Mouse (Mus musculus) heart, postnatal 0 days (tissue): ENCODE measurements around the gene Olfr638. TPM values are rescaled to one million over a fixed set of nuclear protein-coding genes. Genes with fewer than 3 reads are reported as not detected.

Experiments
- ATAC-seq: fragments of 200-750 bp; cut with Nextera tagmentation; 2 replicates; pipeline ENCODE4 v1.8.0; 2017; ENCODE audit warnings: low read depth, moderate number of reproducible peaks, moderate library complexity; ENCODE audit not compliant: insufficient read depth
- DNase-seq: peaks from one replicate; pipeline ENCODE4 v3.0.0-alpha.2; 2016; ENCODE audit warnings: low spot score
- H3K27ac ChIP-seq: fragments of 300-500 bp; sonication (generic); 2 replicates; pipeline ENCODE4 v1.5.1; 2014; ENCODE audit warnings: low read depth, mild to moderate bottlenecking
- H3K27me3 ChIP-seq: fragments of 300-500 bp; sonication (generic); 2 replicates; pipeline ENCODE4 v1.6.1; 2014; ENCODE audit warnings: low read length, mixed read lengths; ENCODE audit not compliant: control insufficient read depth, insufficient read depth
- H3K36me3 ChIP-seq: fragments of 300-500 bp; sonication (generic); replicated peaks from 2 replicates; pipeline ENCODE4 v1.6.1; 2014; ENCODE audit warnings: low read length, mixed read lengths; ENCODE audit not compliant: control insufficient read depth, insufficient read depth
- H3K4me1 ChIP-seq: fragments of 300-500 bp; sonication (generic); 2 replicates; pipeline ENCODE4 v1.6.1; 2014; ENCODE audit warnings: antibody characterized with exemption; ENCODE audit not compliant: control insufficient read depth, insufficient read depth
- H3K4me2 ChIP-seq: fragments of 300-500 bp; sonication (generic); 2 replicates; pipeline ENCODE4 v1.6.1; 2014; ENCODE audit warnings: low read depth, mild to moderate bottlenecking, low read length, moderate library complexity
- H3K4me3 ChIP-seq: fragments of 300-500 bp; sonication (generic); 2 replicates; pipeline ENCODE4 v1.5.1; 2014; ENCODE audit warnings: low read depth, low read length
- H3K9ac ChIP-seq: fragments of 300-500 bp; sonication (generic); replicated peaks from 2 replicates; pipeline ENCODE4 v1.6.1; 2014; ENCODE audit warnings: low read depth, low read length, mixed read lengths
- H3K9me3 ChIP-seq: fragments of 300-500 bp; sonication (generic); replicated peaks from 2 replicates; pipeline ENCODE4 v1.6.1; 2016; ENCODE audit warnings: low read length; ENCODE audit not compliant: control insufficient read depth
- CTCF ChIP-seq: IDR thresholded peaks from 2 replicates; pipeline ENCODE4 v1.5.1; 2016; ENCODE audit warnings: antibody characterized with exemption, control low read depth, low read depth
- EP300 ChIP-seq: IDR thresholded peaks from 2 replicates; pipeline ENCODE4 v1.6.1; 2016; ENCODE audit warnings: antibody characterized with exemption, low read depth
- WGBS: fragments of 180-500 bp; shearing (Covaris S2); extraction: QIAGEN DNeasy Blood & Tissue Kit; methylation state at CpG from one replicate; pipeline ENCODE4 v1.1.7; 2014; 5-methylcytosine and 5-hydroxymethylcytosine counted together
- polyA plus RNA-seq: library from polyadenylated mRNA; unstranded; fragments of >200 nt; fragmentation: Nextera tagmentation; extraction: Ambion mirVana; gene quantifications from 2 replicates; pipeline ENCODE4 v1.2.1, GENCODE M21; 2015
- total RNA-seq: library from RNA; depleted of rRNA; stranded (reverse); fragments of >200 nt; gene quantifications from 2 replicates; pipeline ENCODE4 v1.2.3, GENCODE M21; 2014; ENCODE audit warnings: low replicate concordance

The Olfr638 gene
- total and polyA plus RNA-seq, 2 experiments from 2014 or later: not detected

DNA sequence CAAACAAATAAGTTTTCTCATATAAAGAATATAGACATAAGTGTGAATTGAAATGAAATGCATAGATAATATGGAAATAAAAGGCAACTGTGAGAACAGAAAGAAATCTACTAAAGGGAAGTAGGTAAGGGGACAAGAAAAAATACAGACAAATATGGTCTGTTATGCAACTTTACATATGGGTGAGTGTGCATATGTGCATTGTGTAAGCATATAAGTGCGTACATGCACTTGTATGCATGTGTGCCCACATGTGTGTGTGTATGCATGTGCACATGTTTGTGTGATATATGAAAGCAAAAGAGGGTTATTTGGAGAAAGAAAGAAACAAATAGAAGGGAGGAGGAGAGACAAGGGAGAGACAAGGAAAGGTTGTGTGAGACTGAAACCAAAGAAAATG lies 20.4 kb downstream of the Olfr638 start:
- Histone ChIP-seq H3K36me3 (no peaks in the 10 kb centered on the region), H3K27ac (no peak overlapping the region), H3K9ac (no peak overlapping the region), H3K4me2 (no peak overlapping the region), H3K9me3 (no peaks in the 10 kb centered on the region), H3K4me3 (no peak overlapping the region), H3K27me3 (no peaks in the 10 kb centered on the region), H3K4me1 (no peaks in the 10 kb centered on the region)
- no peak for ATAC-seq
- TF ChIP-seq CTCF: no peak
- TF ChIP-seq EP300: no peak
- DNase-seq: no peak
- 69% methylated on average over 1 of the region's 1 CpGs for WGBS

DNA sequence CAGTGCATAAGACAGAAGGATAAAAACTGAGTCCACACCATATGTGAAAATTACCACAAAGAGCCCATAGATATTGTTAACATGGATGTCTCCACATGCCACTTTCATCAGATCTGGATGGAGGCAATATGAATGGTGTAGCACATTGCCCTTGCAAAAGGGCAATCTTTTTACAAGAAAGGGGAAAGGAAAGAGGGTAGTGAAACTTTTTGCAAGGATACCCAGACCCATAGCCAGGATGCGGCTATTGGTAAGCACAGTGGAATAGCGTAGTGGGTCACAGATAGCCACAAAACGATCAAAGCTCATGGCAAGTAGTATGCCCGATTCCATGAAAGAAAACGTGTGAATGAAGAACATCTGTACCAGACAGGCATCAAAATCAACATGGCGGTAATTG lies 23.1 kb downstream of the Olfr638 start:
- H3K9me3 ChIP-seq: no peaks in the 10 kb centered on the region
- no peaks in the 10 kb centered on the region for H3K27me3 ChIP-seq
- no peak for DNase-seq
- no peaks in the 10 kb centered on the region for H3K36me3 ChIP-seq
- H3K4me1 ChIP-seq: no peaks in the 10 kb centered on the region
- no peak overlapping the region for H3K4me2 ChIP-seq
- ATAC-seq: no peak
- H3K9ac ChIP-seq: no peak overlapping the region
- 82% methylated on average over 6 of the region's 6 CpGs for WGBS
- H3K4me3 ChIP-seq: no peak overlapping the region
- H3K27ac ChIP-seq: no peak overlapping the region
- TF ChIP-seq EP300 (no peak), CTCF (no peak)

DNA sequence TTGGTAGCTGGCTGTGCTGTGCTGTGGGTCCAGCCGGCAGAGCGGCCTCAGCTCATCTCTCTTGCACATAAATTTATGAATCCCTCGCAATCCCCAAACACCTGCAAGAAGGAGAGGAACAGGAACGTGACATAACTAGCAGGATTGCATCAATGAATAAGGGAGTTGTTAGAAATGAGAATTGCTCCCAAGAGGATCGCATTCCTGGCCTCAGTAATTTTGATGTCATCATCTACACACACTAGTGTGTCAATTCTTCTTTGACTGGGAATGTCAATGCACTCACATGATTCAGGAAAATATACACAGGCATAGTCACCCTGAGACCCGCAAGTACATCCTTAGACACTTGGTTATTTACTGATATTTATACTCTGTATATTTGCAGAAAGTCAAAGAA lies 26.9 kb downstream of the Olfr638 start, which contains the start of gene Olfr640:
TSS of gene Olfr640 (minus strand) at position 101 of the 400 bp plus-strand sequence.
- H3K4me3 ChIP-seq: no peak within 1 kb of the TSS
- H3K36me3 ChIP-seq: no peaks in the 10 kb centered on the region
- H3K27me3 ChIP-seq: no peaks in the 10 kb centered on the region
- no peak for TF ChIP-seq CTCF
- ATAC-seq: no peak
- no peak within 1 kb of the TSS for H3K4me2 ChIP-seq
- DNase-seq: no peak
- H3K27ac ChIP-seq: no peak within 1 kb of the TSS
- H3K9me3 ChIP-seq: no peaks in the 10 kb centered on the region
- WGBS: 68% methylated on average over 6 of the region's 6 CpGs
- no peaks in the 10 kb centered on the region for H3K4me1 ChIP-seq
- no peak within 1 kb of the TSS for H3K9ac ChIP-seq

DNA sequence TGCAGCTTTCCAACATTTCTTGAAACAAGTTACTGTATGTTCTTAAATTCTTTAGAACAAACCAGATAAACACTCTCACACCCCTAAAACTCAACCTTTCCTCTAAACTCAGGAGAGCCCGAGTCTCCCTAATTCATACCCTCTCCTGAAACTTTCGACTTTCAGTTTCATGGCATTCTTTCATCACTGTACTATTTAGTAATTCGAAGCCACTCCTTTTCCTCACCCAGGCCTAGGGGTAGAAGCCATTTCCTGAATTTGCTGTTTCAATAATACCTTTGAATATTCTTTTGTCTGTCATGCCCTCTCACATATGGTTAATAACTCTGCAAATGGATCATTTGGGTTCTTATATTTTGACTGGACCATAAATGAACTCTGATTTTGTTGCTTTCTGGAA lies 28.4 kb downstream of the Olfr638 start:
- no peaks in the 10 kb centered on the region for H3K36me3 ChIP-seq
- WGBS: 51% methylated on average over 3 of the region's 3 CpGs
- ATAC-seq: no peak
- H3K4me2 ChIP-seq: no peak overlapping the region
- H3K27me3 ChIP-seq: no peaks in the 10 kb centered on the region
- H3K27ac ChIP-seq: no peak overlapping the region
- H3K9ac ChIP-seq: no peak overlapping the region
- TF ChIP-seq EP300: no peak
- no peak for TF ChIP-seq CTCF
- no peak for DNase-seq
- no peaks in the 10 kb centered on the region for H3K4me1 ChIP-seq
- no peak overlapping the region for H3K4me3 ChIP-seq
- H3K9me3 ChIP-seq: no peaks in the 10 kb centered on the region

DNA sequence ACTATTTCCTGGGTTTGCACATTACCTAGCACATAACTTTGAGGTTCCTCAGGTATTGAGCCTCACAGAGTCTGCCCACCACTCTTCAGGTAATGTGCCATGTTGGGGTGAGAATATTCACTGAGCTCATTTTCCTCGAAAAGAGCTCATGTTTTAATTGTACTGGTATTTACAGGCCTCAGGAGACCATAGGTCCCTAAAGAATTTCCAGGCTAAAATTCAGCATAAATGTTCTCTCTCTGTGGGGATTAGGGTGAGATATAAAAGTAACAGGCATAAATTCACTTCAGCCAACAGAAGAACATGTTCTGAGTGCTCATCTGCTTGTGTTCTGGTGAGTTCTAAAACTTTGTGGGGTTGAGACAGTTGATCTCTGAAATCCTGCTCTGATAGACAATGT lies 36.6 kb downstream of the Olfr638 start, which contains the start of gene Olfr641:
TSS of gene Olfr641 (plus strand) at position 301 of the 400 bp plus-strand sequence.
- Histone ChIP-seq H3K4me2 (no peak within 1 kb of the TSS), H3K4me1 (no peaks in the 10 kb centered on the region), H3K36me3 (no peaks in the 10 kb centered on the region), H3K4me3 (no peak within 1 kb of the TSS), H3K9me3 (no peaks in the 10 kb centered on the region), H3K27ac (no peak within 1 kb of the TSS), H3K27me3 (no peaks in the 10 kb centered on the region), H3K9ac (no peak within 1 kb of the TSS)
- TF ChIP-seq EP300 (no peak), CTCF (no peak)
- DNase-seq: no peak
- no peak for ATAC-seq
- 39% methylated on average over 1 of the region's 1 CpGs for WGBS

DNA sequence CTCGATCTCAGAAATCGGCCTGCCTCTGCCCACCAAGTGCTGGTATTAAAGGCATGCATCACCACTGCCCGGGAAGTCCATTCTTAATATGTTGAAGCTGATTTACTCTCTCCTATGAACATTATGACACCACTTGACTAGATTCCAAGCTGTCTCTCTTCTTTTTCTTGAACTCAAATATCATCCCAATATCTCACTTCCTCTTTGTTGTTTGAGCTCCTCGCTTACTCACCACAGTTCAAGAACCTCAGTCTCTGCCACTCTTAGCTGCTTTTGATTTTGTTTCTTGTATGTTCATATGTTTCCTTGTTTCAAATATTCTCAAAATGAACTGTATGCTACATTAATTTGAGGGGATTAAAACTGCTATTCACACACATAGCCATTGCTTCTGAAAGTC lies 52.2 kb downstream of the Olfr638 start:
- H3K4me3 ChIP-seq: no peak overlapping the region
- WGBS: 70% methylated on average over 4 of the region's 4 CpGs
- ATAC-seq (no peak), DNase-seq (no peak)
- no peak overlapping the region for H3K27ac ChIP-seq
- H3K4me1 ChIP-seq: no peaks in the 10 kb centered on the region
- H3K4me2 ChIP-seq: no peak overlapping the region
- no peaks in the 10 kb centered on the region for H3K27me3 ChIP-seq
- no peaks in the 10 kb centered on the region for H3K36me3 ChIP-seq
- H3K9me3 ChIP-seq: no peaks in the 10 kb centered on the region
- no peak for TF ChIP-seq EP300
- TF ChIP-seq CTCF: no peak
- H3K9ac ChIP-seq: no peak overlapping the region
